Comparison of ENCODE assay signal across 8 mouse cellular contexts in the genomic region with DNA sequence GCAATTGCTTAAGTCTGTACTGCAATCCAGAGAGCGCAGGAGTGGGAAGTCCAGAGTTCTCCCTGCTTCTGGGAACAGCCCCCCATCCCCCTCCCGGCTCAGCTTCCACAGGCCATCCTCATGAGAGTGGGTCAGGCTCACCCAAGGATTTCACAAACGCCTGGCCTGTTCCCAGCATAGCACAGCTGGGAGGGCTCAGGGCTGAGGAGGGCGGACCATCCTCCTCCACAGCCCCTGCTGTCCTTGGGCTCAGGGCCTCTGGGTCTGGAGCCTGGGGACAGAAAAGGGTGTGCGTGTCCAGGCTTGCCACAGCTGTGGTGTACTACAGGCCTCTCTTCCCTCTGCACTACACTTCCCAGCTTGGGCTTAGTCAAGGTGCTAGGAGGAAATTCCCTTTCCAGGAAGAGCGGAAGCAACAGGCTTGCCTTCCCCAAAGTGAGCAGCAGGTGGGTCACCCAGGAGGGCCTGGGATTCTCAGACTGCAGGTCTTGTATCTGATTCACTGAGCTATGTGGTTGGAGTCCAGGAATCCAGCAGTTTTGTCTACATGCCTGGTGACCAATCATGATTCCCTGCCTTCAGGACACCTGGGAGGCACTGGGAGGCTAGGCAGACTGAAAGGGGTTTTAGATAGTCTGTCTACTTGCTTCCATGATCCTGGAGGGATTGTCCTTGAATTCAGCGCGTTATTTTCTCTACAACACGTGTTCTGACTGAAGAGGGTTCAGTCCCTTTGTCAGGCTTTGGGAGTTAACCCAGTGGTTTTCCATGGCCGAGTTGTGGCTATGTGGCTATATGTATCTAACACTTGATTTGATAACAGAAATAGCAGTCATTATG. TPM values are rescaled to one million over a fixed set of nuclear protein-coding genes. Genes with fewer than 3 reads are reported as not detected.
DNase-seq lines count a peak whose midpoint lies in the region; ATAC-seq and TF ChIP-seq lines count a peak whose summit lies in the region.

No protein-coding gene starts in this region.

- H3K36me3 ChIP-seq in ES-E14 (ENCODE audit: control insufficient read depth, insufficient read depth, low read length, poor library complexity, severe bottlenecking): peaks cover 20% of the 10 kb centered on the region
- no peaks in the 10 kb centered on the region for H3K36me3 ChIP-seq in kidney, adult 2 months (ENCODE audit: control insufficient read depth, insufficient read depth, low read length)
- peaks cover 13% of the 10 kb centered on the region for H3K36me3 ChIP-seq in lung, embryonic 14.5 days (ENCODE audit: insufficient read depth)

- H3K9me3 ChIP-seq in ES-E14 (ENCODE audit: control insufficient read depth, insufficient read depth, low read depth, low read length): no peaks in the 10 kb centered on the region
- H3K9me3 ChIP-seq in lung, embryonic 14.5 days (ENCODE audit: low read depth, low read length): no peaks in the 10 kb centered on the region

- peak overlapping the region; percentile 1 to 8; a peak in 1 of 4 replicates for H3K4me3 ChIP-seq in ES-E14 (ENCODE audit: insufficient read depth in 1 of 2, low read depth in 1 of 2, low read length in 2 of 2, poor library complexity in 1 of 2, severe bottlenecking in 1 of 2)
- H3K4me3 ChIP-seq in kidney, adult 2 months (ENCODE audit: insufficient read depth, low read depth, low read length): no peak overlapping the region
- no peak overlapping the region for H3K4me3 ChIP-seq in lung, embryonic 14.5 days (ENCODE audit: low read depth, low read length)

- no peaks in the 10 kb centered on the region for H3K27me3 ChIP-seq in kidney, adult 2 months (replicated peaks; ENCODE audit: control insufficient read depth, insufficient read depth, low read length)
- 0 out of 2 replicates have a peak, but pooled peaks cover 5% of the 10 kb centered on the region for H3K27me3 ChIP-seq in lung, embryonic 14.5 days (ENCODE audit: insufficient read depth, low read length)

- ATAC-seq in lung, embryonic 14.5 days (ENCODE audit: insufficient read depth): peak; percentile 87

- H3K9ac ChIP-seq in ES-E14 (ENCODE audit: insufficient read depth, low read depth, low read length, poor library complexity, severe bottlenecking): peak overlapping the region; percentile 42; the same call in 1 of the 2 replicates
- no peak overlapping the region; the same call in 1 of the 2 replicates for H3K9ac ChIP-seq in lung, embryonic 14.5 days

- TF ChIP-seq POLR2A in kidney, adult 2 months (IDR thresholded peaks at IDR 0.05; ENCODE audit: low read depth, low read length): no peak

- in situ Hi-C loops in ES-E14 (cut with MboI; ENCODE audit: low sequenced_read_pairs in 2 of 2, unreplicated experiment in 2 of 2): no loop called here

- peaks cover 19 to 31% of the 10 kb centered on the region in 2 experiments; a peak in 3 of 4 replicates for H3K4me1 ChIP-seq in ES-E14 (ENCODE audit: control insufficient read depth in 2 of 2, insufficient read depth in 2 of 2, low read length in 2 of 2, poor library complexity in 1 of 2)
- H3K4me1 ChIP-seq in kidney, adult 2 months (ENCODE audit: control insufficient read depth, insufficient read depth, low read length): peaks cover 20% of the 10 kb centered on the region; the same call in 1 of the 2 replicates
- peaks cover 52% of the 10 kb centered on the region; the same call in 1 of the 2 replicates for H3K4me1 ChIP-seq in lung, embryonic 14.5 days (ENCODE audit: insufficient read depth)

- WGBS in kidney, adult 2 months: 52% methylated on average over 10 of the region's 10 CpGs
- 25% methylated on average over 10 of the region's 10 CpGs for WGBS in lung, embryonic 14.5 days

- no peak for TF ChIP-seq CTCF in kidney, adult 2 months (conservative IDR thresholded peaks at IDR 0.05; ENCODE audit: insufficient read depth, insufficient read length, low read depth, low read length)
- no peak for TF ChIP-seq CTCF in lung, embryonic 14.5 days (IDR thresholded peaks at IDR 0.05; ENCODE audit: low read depth)

- H3K27ac ChIP-seq in ES-E14 (ENCODE audit: insufficient read depth, low read depth, low read length, poor library complexity, severe bottlenecking): peak overlapping the region; percentile 91
- peak overlapping the region; percentile 41 for H3K27ac ChIP-seq in kidney, adult 2 months (ENCODE audit: insufficient read depth, low read depth, low read length)
- peak overlapping the region; percentile 98 for H3K27ac ChIP-seq in lung, embryonic 14.5 days (ENCODE audit: low read depth)

- H3K4me2 ChIP-seq in lung, embryonic 14.5 days: peak overlapping the region; percentile 79

- DNase-seq in ES-E14 (ENCODE audit: low read depth, low spot score): no peak
- peak; percentile 92 to 93 for DNase-seq in adrenal gland, postnatal 36 days
- peak; percentile 90 for DNase-seq in heart, adult 8-10 months (ENCODE audit: low spot score)
- DNase-seq in kidney, adult 2 months: peak; percentile 87
- DNase-seq in lung, embryonic 14.5 days: peak; percentile 92
- DNase-seq in ovary, postnatal 36 days (ENCODE audit: low spot score): peak; percentile 89
- no peak for DNase-seq in spleen, postnatal 10 days (ENCODE audit: low spot score in 2 of 2)
- no peak for DNase-seq in cerebellum, adult 11-12 months

TF ChIP-seq in ES-E14, 5 proteins besides CTCF, POLR2A, EP300 and RAD21:
- TF ChIP-seq CHD2 (IDR thresholded peaks at IDR 0.05; ENCODE audit: low read depth, low read length) (no peak), MAFK (IDR thresholded peaks at IDR 0.05; ENCODE audit: insufficient read depth, low read depth, low read length) (no peak), HCFC1 (IDR thresholded peaks at IDR 0.05; ENCODE audit: borderline replicate concordance, insufficient read depth, low read length) (no peak), ZC3H11A (IDR thresholded peaks at IDR 0.05; ENCODE audit: borderline replicate concordance, low read depth, low read length) (no peak), ZNF384 (IDR thresholded peaks at IDR 0.05; ENCODE audit: low read depth, low read length) (no peak)

RNA-seq across cellular contexts. Expression of gene Socs3, which starts 7.4 kb away (rescaled TPM):
- 69.8 and 78.6 TPM in 2 replicates for total RNA-seq in ES-E14 (2012; rRNA removed)
- 10 to 100 TPM in 1 of 2 experiments, 1 to 10 TPM in 1; 6.6 to 17.5 TPM for total RNA-seq in adrenal gland, postnatal 36 days (2021)
- 1 to 10 TPM; 3.8 to 6.2 (median 4.7) TPM for total RNA-seq in heart, adult 8-10 months (2022)
- polyA plus RNA-seq in kidney, adult 2 months (2012; rRNA removed): 4.3 and 5.0 TPM in 2 replicates
- 5.4 and 6.4 TPM in 2 replicates for polyA plus RNA-seq in lung, embryonic 14.5 days (2014; fragmentation: Nextera tagmentation; extraction: Ambion mirVana)

RNA-seq across cellular contexts. Expression of gene Pgs1, which starts 23.6 kb away (rescaled TPM):
- 95.2 and 101 TPM in 2 replicates for total RNA-seq in ES-E14 (2012; rRNA removed)
- 10 to 100 TPM; 54.7 to 58.7 TPM for total RNA-seq in adrenal gland, postnatal 36 days (2021)
- 10 to 100 TPM; 16.4 to 20.6 (median 19.2) TPM for total RNA-seq in heart, adult 8-10 months (2022)
- 29.7 and 30.4 TPM in 2 replicates for polyA plus RNA-seq in kidney, adult 2 months (2012; rRNA removed)
- 35.8 and 40.8 TPM in 2 replicates for polyA plus RNA-seq in lung, embryonic 14.5 days (2014; fragmentation: Nextera tagmentation; extraction: Ambion mirVana)

Comparison
In these comparisons a context has a peak if more than half of its experiments do, and no peak if none do; other contexts are left out.
1. DNase-seq: peak in adrenal gland, postnatal 36 days (2 of 2), heart, adult 8-10 months (single experiment), kidney, adult 2 months (single experiment), lung, embryonic 14.5 days (single experiment) and ovary, postnatal 36 days (single experiment); none in ES-E14 (single experiment), spleen, postnatal 10 days (0 of 2) and cerebellum, adult 11-12 months (single experiment).
2. H3K27ac ChIP-seq: peak in every context shown above with its lines; median percentile 98 in lung, embryonic 14.5 days; 91 in ES-E14; 41 in kidney, adult 2 months.
3. H3K4me3 ChIP-seq: peak in ES-E14 (2 of 2); none in kidney, adult 2 months (single experiment) and lung, embryonic 14.5 days (single experiment).